Mouse (Mus musculus): ENCODE results near the gene Ptma.

Gene Ptma

DNA sequence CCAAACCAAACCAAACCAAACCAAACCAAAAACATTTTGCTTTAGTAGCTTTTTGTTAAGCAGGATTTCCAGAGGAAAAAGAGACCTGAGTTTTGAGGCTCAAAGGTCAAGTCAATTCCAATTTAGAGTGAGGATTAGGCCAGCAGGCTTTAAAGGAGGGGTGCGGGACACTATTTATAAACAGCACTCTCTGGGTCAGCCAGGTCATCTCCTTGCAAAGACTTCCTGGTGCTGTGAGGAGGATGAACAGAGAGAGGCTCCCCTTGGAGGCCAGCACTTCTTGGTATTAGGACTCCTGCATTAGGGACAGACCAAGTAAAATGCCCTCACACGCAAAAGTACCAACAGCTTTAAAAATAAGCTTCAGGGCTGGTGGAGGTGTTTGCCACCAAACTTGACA, 25.4 kb downstream of the Ptma start:
- no peak for DNase-seq

DNA sequence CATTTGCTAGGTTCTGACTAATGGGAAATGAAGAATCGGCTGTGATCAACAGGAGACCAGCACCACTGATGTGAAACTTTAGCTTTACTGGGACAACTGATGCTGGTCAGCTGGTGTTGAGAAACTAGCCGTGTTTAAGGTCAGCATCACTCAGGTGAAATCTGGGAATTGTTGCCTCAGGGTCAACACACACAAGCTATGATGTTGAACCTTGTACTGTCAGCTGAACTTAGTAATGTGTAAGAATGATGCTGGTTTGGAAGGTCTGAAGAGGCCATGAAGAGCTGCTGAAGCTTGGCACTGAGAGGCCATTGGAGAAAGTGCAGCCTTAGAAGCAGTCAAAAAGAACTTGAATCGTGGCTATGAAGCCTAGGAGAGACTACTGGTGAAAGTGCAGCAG, 29.1 kb downstream of the Ptma start:
- no peak for DNase-seq

DNA sequence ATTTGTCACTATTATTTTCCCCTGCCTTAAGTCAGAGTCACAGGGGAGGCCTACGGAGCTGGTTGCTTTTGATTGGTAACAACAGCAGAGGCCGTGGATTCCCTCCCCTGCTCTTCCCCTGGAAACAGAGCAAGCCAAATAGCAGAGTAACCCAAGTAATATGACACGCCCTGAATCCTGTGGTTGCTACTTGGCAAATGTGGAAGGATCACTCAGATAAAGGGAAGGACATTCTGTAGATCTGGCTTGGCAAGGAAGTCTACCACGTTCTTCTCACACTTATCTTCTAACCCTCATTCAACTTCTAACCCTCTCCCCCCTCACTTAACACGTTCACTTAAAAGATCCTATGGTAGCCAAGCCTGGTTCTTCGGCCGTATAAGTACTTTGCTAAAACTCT, 31.3 kb downstream of the Ptma start:
- DNase-seq: no peak

DNA sequence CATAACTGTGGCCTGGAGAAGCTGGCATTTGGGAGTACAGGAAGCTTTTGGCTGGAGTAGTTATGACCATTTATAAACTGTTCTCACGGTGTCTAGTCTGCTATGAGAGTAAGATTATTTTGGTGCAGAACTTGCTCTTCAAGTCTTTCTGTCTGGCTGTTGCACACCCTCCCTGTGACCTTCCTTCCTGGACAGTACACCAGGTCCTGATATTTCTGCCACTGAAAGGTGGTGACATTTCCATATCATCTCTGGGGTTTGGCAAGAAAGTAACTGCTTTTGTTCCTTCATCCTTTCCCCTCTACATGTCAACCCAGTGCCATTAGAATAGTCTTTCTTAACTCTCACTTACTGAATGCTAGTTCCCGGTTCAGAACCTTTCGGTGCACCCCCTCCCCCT, 32.7 kb downstream of the Ptma start:
- DNase-seq: no peak

DNA sequence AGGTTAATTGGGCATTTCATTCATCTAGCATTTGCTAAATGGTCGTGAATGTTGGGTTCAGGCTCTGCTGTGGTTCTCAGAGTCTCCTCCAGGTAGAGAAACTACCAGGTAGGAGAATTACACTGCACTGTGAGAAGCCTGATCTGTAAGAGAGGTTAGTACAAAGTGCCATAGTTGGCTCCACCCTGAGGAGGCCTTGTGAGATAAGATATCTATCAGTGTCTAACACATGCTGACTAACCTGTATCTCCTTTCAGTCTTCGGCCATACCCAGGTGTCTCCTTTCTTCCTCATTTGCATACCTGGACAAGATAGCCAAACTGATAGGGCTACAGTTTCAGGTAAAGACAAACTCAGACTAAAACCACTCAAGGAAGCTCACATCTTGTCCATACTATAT, 36.1 kb downstream of the Ptma start:
- DNase-seq: no peak

DNA sequence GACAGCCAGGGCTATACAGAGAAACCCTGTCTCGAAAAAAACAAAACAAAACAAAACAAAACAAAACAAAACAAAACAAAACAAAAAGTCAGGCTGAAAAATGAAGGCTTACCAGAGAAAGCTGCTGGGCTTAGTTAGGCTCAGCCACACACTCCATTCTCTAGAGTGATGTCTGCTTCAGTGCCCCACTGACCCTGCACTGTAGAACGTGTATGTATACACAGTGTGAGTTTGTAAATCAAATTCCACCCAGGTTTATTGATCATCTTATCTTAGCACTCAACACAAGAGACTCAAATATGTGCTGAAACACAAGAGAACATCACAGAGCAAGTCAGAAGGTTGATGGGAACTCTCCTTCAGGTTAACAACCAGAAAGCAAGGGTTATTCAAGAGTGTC, 41.9 kb downstream of the Ptma start:
- DNase-seq: no peak

DNA sequence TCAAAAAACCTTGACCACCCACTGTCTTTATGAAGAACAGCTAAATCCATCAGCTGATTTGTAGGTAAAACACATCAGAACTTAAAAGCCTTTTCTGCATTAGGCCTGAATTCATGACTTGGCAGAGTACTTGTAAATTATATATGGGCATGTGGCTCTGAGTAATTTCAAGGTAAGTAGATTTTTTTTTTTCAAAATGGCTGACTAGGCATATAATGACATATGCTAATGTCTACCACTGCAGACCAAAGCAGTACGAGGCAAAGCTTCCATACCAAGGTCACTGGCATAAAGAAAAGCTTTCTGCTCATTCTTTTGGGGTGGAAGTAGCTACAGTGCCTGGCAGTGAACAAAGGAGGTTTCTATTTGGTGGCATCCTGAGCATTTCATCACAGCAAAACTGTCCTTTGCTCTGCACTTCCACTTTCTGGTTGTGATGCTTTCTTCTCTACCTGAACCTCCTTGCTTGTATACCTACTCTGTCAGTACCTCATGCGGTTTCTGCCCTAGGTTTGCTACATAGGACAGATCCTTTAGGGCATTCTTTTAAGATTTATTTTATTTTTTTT, 42.9 kb downstream of the Ptma start:
- DNase-seq: no peak

DNA sequence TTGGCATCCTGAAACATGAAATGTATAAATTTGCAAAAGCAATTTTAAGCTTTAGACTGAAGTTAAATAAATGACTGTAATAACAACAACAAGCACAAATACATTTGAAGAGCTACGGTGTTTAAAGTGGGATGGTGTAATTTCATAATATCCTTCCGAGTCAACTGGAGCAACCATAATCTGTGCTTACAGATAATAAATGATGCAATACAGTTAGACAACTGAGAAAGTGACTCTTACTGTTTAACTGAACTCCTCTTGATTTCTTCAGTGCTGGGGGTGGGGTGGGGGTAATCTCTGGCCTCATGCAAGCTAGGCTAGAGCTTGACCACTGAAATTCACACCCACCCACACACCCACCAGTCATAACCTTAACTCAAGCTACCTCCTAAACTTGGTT, 44.9 kb downstream of the Ptma start:
- DNase-seq: no peak

DNA sequence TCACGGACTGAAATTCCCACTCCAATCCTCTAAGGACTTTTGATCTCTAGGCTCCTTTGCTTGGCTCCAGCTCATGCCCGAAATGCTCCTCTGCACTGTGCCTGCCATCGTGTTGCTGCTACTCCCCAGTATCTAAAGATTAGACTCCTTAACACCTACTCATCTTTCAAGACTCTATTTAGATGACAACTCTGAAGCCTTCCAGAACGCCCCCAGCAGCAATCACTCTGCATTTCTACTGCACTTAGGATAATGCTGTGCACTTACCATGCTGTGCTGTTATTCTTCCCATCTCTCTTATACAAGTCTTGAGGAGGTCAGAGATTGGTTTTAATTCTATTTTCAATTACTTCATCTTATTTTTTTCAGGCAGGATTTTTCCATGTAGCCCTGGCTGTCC, 45.4 kb downstream of the Ptma start:
- DNase-seq: no peak

Measured in thymus, postnatal 4 days (tissue).